Mouse (Mus musculus) ovary, postnatal 14 days (tissue): ENCODE measurements around the gene Plppr3.

Experiments used
- DNase-seq: peaks from one replicate; pipeline ENCODE4 v3.0.0; 2022; ENCODE audit warnings: low spot score

The Plppr3 gene

GRCm38 (mm10) chr10:79874290-79874862, at the start of gene Plppr3, which contains the start of gene Prtn3:
Gene Plppr3 (minus strand): TSS chr10:79874634.
Gene Prtn3 (plus strand): TSS chr10:79874476.
- no peak for DNase-seq

GRCm38 (mm10) chr10:79921572-79921971, 47.1 kb upstream of the Plppr3 start:
- no peak for DNase-seq

GRCm38 (mm10) chr10:79920958-79921535, 46.6 kb upstream of the Plppr3 start, which contains the start of gene R3hdm4:
Gene R3hdm4 (minus strand): TSS chr10:79921208.
- DNase-seq: no peak

GRCm38 (mm10) chr10:79920056-79920890, 45.8 kb upstream of the Plppr3 start:
- DNase-seq: no peak

- DNase-seq: no peak
Observed at GRCm38 (mm10) chr10:79919251-79919849, 44.9 kb upstream of the Plppr3 start.

DNA sequence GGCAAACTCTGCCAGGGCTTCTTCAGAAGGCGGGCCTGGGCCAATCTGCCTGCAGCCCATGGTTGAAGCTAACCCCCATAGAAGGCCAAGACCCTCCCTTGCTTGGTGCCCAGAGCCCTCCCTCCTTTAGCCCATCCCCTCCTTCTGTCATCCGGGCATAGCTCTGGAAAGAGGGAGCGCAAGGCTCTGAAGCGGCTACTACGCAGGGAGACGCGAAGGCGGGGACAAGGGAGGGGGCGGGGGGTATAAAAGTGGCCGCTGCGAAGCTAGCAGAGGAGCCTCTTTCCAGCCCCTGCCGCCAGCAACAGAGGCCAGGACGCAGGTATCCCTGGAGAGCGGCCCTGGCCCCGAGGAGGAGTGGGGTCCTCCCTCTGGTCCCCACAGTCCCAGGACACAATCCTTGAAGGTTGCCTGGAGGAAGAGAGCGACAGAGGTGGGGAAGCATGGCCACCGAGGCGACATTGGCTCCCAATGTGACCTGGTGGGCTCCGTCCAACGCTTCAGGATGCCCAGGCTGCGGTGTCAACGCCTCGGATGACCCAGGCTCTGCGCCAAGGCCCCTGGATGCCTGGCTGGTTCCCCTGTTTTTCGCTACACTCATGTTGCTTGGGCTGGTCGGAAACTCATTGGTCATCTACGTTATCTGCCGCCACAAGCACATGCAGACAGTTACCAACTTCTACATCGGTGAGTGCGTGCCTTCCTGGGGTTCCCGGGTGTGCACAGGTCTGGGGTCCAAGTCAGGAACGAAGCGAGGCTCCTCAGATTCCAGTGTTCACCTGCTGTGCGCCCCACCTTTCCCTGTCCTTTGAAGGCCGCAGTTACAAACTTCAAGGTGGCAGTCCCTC, 44.0 kb upstream of the Plppr3 start:
- no peak for DNase-seq

DNA sequence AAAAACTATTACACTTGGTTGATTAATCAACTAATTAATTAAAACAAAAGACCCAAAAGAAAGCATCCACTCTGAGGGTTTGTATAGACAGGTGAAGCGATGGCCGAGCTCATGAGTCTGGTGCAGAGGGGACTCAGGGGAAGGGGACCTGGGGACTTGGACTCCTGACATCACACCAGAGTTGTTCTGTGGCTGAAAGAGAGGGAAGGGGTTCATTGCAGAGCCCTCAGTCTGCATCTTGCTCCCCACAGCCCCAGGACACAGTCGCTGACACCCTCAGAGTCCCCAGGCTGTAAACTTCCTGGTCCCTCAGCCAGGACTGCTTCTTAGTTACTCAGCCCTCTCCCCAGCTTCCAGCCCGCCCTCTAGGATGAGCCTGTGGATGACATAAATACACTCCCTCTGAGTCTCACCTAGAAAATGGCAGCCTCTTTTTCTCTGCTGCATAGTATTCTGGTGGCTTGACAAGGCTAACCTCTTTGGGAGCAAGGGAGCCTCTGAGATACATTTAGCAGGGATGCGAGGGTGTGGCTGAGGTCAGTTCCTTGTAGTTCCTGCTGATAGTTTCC, 43.2 kb upstream of the Plppr3 start:
- DNase-seq: no peak

DNA sequence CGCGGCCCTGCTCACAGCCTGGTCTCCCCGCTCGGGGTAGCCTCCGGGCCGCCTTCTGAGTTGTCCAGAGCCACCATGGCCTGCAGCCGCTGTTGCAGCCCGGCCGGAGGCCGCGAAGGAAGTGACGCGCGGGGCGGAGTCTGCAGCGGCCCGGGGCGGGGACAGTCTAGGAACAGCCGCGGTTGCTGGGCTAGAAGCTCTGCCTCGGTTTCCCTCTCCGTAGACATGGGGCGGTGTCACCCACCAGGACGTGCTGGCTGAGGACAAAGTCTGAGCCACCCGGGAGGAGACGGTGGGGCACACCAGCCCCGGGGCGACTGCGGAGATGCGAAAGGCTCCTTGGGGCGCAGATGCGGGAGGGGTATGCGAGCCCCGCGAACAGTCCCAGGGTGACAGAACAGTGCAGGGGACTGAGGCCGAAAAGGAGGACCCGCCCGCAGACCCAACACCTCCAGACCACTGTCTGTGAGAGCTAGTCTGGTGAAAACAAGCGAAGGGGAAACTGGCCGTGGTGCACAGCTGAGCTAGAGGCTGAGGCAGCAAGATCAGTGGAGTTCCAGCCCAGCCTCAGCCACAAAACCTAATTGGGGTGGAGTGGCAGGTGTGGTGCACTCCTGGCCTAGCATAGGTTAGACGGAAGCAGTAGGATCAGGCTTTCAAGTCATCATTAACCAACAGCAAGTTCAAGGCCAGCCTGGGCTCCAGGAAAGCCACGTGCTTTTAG, 42.5 kb upstream of the Plppr3 start, which contains the start of gene Kiss1r:
Kiss1r (plus strand) TSS at position 164 of the 724 bp plus-strand sequence.
- peak; percentile 84 for DNase-seq

- DNase-seq: no peak
Observed at GRCm38 (mm10) chr10:79916081-79916480, 41.6 kb upstream of the Plppr3 start.

GRCm38 (mm10) chr10:79914948-79915596, 40.6 kb upstream of the Plppr3 start:
- DNase-seq: no peak

DNA sequence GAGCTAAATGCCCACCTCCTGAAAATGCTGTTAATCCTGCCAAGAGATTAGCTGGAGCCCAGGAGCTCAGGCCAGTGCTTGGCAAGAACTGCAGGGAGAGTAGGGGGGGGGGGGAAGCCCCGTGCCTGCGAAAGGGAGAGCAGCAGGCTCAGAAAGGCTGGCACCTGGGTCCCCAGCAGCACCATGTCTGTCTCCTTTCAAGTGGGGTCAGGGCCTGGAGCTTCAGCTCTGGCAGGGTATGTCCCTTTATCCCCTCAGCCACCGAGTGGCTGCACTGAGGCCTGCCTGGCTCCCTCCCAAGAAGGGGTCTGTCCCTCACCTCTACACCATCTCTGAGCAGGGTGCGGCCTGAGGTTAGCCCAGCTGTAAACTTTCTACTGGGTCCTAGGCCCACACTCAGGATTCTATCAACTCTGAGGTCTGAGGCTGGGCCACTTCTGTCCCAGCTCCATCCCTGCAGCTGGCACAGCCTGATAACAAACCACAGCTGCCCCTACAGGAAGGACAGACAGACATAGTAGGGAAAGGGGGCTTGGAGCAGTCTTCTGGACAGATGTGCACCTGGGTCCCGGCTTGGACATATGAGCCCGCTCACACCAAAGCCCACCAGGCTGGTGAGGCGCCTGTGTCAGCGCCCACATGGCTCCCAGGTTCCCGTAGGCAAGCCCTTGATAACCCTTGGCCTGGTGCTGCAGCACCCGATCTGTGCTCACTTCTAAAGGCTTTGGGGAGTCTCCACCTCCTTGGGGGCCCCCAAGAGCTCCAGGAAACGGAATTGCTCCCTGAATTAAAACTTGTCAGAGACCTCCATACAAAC, 39.9 kb upstream of the Plppr3 start:
- DNase-seq: no peak

DNA sequence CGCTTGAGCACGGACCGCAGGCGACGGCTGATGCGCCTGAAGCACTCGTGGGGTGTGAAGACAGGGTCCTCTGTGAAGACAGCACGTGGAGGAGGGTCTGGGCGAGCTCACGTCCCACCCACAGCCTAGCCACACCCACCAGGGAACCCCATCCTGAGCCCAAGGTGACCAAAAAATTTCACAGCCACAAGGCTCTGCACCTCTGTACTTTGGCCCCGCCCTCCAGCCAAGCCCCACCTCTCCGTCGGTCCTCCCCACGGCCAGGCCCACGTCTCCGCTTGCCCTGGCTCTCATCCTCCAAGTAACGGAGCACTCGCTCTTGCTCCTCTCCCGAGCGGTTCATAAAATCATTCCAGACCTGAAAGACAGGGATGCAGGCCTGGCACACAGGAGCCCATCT, 38.0 kb upstream of the Plppr3 start:
- DNase-seq: no peak

- DNase-seq: no peak
Observed at GRCm38 (mm10) chr10:79910556-79910955, 36.1 kb upstream of the Plppr3 start, which contains the start of gene Gm26602. Gene Gm26602 (plus strand): TSS chr10:79910856.

DNA sequence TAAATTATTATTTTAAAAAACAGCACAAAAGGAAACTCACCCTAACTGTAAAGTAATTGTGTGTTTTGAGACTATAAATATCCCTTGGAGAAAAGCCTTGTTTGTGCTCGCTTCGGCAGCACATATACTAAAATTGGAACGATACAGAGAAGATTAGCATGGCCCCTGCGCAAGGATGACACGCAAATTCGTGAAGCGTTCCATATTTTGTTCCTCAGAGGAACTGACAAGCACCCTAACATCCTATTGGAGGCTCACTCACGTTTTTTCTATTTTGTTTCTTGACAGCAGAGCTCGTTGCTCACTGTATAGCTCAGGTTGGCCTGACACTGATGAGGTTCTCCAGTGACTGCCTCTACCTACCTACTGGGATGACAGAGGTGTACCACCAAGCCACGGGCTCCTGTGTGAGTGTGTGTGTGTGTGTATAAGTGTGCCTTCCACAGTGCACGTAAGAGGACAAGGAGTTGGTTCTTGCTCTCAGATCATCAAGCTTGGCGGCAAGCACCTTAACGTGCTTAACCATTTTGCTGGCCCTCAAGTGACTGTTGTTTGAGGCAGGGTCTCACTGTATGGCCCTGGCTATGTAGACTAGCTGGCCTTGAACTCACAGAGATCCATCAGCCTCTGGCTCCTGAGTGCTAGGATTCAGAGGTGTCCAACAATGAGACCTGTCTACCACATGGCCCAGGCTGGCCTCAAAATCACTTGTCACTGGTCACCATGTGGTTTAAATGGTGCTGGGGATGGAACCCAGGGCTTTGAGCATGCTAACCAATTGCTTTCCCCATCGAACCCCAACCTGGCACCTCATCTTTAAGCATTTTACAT, 34.9 kb upstream of the Plppr3 start:
- DNase-seq: no peak

- DNase-seq: peak; percentile 90
Observed at GRCm38 (mm10) chr10:79908167-79909091, 34.0 kb upstream of the Plppr3 start, which contains the start of gene Med16. Gene Med16 (minus strand): TSS chr10:79908923.

- no peak for DNase-seq
Observed at GRCm38 (mm10) chr10:79907415-79907814, 33.0 kb upstream of the Plppr3 start.

- no peak for DNase-seq
Observed at GRCm38 (mm10) chr10:79906712-79907111, 32.3 kb upstream of the Plppr3 start.
